Mouse (Mus musculus): ENCODE measurements around the gene Serinc2.

GRCm38 (mm10) chr4:130302285-130302870 lies 23.4 kb upstream of the Serinc2 start:
- no peak for TF ChIP-seq CTCF (IDR thresholded peaks at IDR 0.05; ENCODE audit: low read depth, low read length)
- TF ChIP-seq POLR2A (IDR thresholded peaks at IDR 0.05; ENCODE audit: insufficient read depth, low read length): no peak

Measured in ES-Bruce4 (cell line).